In genomic region chr2:172344669-172345068, GRCm38 (mm10) we compare ENCODE assay signal across 8 mouse cellular contexts. TPM values are rescaled to one million over a fixed set of nuclear protein-coding genes. Genes with fewer than 3 reads are reported as not detected.
DNase-seq lines count a peak whose midpoint lies in the region; ATAC-seq and TF ChIP-seq lines count a peak whose summit lies in the region.

No protein-coding gene starts in this region.

- H3K36me3 ChIP-seq in heart, adult 2 months (ENCODE audit: control insufficient read depth, insufficient read depth, low read length): no peaks in the 10 kb centered on the region
- H3K36me3 ChIP-seq in CH12.LX (replicated peaks in 1 of 2; ENCODE audit: control insufficient read depth in 1 of 2, insufficient read depth in 1 of 2, low read length in 1 of 2): no peaks in the 10 kb centered on the region
- H3K36me3 ChIP-seq in forebrain, embryonic 15.5 days: no peaks in the 10 kb centered on the region
- H3K36me3 ChIP-seq in liver, embryonic 12.5 days: peaks cover 18% of the 10 kb centered on the region

- peak overlapping the region; percentile 54 for H3K27ac ChIP-seq in heart, adult 2 months
- no peak overlapping the region for H3K27ac ChIP-seq in CH12.LX (ENCODE audit: insufficient read depth, low read depth)
- peak overlapping the region; percentile 81 for H3K27ac ChIP-seq in forebrain, embryonic 15.5 days (replicated peaks)
- H3K27ac ChIP-seq in liver, embryonic 12.5 days: peak overlapping the region; percentile 75

- H3K4me3 ChIP-seq in heart, adult 2 months: peak overlapping the region; percentile 34; the same call in 1 of the 2 replicates
- H3K4me3 ChIP-seq in CH12.LX (replicated peaks in 1 of 3; ENCODE audit: low read depth in 2 of 3, low read length in 2 of 3, poor library complexity in 1 of 3): no peak overlapping the region
- H3K4me3 ChIP-seq in forebrain, embryonic 15.5 days: peak overlapping the region; percentile 60
- peak overlapping the region; percentile 98 for H3K4me3 ChIP-seq in liver, embryonic 12.5 days

- in situ Hi-C loops in CH12.LX (cut with MboI; ENCODE audit: low pct_ligation_motif_present, low pct_unique_long_range_greater_than_20kb, low sequenced_read_pairs): no loop called here

- TF ChIP-seq RAD21 in CH12.LX (IDR thresholded peaks at IDR 0.05; ENCODE audit: low read depth, low read length): no peak

- no peak for TF ChIP-seq POLR2A in heart, adult 2 months (IDR thresholded peaks at IDR 0.05; ENCODE audit: insufficient read depth, low read depth, low read length)
- TF ChIP-seq POLR2A in CH12.LX (IDR thresholded peaks at IDR 0.05; ENCODE audit: low read depth, low read length): no peak

- peak; percentile 8; the same call in 1 of the 2 replicates for ATAC-seq in forebrain, embryonic 15.5 days (replicated peaks)
- no peak for ATAC-seq in liver, embryonic 12.5 days
- ATAC-seq in monocyte, adult 5-6 weeks (replicated peaks; ENCODE audit: insufficient number of reproducible peaks, low FRiP score, low TSS enrichment, poor library complexity, severe bottlenecking): no peak

- no peak for TF ChIP-seq CTCF in heart, adult 2 months (IDR thresholded peaks at IDR 0.05)
- no peak for TF ChIP-seq CTCF in CH12.LX (conservative IDR thresholded peaks at IDR 0.05 in 1 of 2, IDR thresholded peaks at IDR 0.05 in 1 of 2; ENCODE audit: low read depth in 2 of 2, low read length in 2 of 2)

- 30% methylated on average over 5 of the region's 5 CpGs for WGBS in heart, adult 2 months
- 28% methylated on average over 5 of the region's 5 CpGs for WGBS in forebrain, embryonic 15.5 days
- WGBS in liver, embryonic 12.5 days (ENCODE audit: insufficient replicate concordance): 36% methylated on average over 5 of the region's 5 CpGs

- no peaks in the 10 kb centered on the region for H3K79me2 ChIP-seq in heart, adult 2 months (replicated peaks; ENCODE audit: control insufficient read depth, insufficient read depth, low read length)
- no peaks in the 10 kb centered on the region for H3K79me2 ChIP-seq in CH12.LX (replicated peaks; ENCODE audit: control insufficient read depth, extremely low read depth, insufficient read depth, poor library complexity, severe bottlenecking)

- no peak for TF ChIP-seq EP300 in heart, adult 2 months (IDR thresholded peaks at IDR 0.05; ENCODE audit: insufficient read depth, low read depth, low read length)
- no peak for TF ChIP-seq EP300 in CH12.LX (IDR thresholded peaks at IDR 0.05; ENCODE audit: low read length)

- dilution Hi-C loops in CH12.LX (cut with MboI; ENCODE audit: extremely low pct_ligation_motif_present, extremely low pct_unique_long_range_greater_than_20kb, low sequenced_read_pairs): no loop called here

- DNase-seq in heart, adult 2 months: no peak
- DNase-seq in heart, postnatal 25 days (ENCODE audit: low spot score): no peak
- no peak for DNase-seq in CH12.LX (ENCODE audit: extremely low read depth)
- DNase-seq in thymus, postnatal 0 days (ENCODE audit: low spot score): no peak
- no peak for DNase-seq in embryo, embryonic 11 days

- H3K4me2 ChIP-seq in CH12.LX (ENCODE audit: insufficient read depth, low read depth, poor library complexity, severe bottlenecking): peak overlapping the region; percentile 96; the same call in 1 of the 2 replicates
- H3K4me2 ChIP-seq in forebrain, embryonic 15.5 days (replicated peaks): peak overlapping the region; percentile 84
- H3K4me2 ChIP-seq in liver, embryonic 12.5 days: peak overlapping the region; percentile 67

- intact Hi-C loops in heart, adult 2 months (cut with DNase I): loop anchor here (1.0 to 10.0 kb wide), 2 partner anchors 26 to 100 kb away; partner anchors contain the start of genes Aurka, Cstf1 and Rtf2
- intact Hi-C loops in heart, postnatal 25 days (cut with DNase I): no loop called here

- no peak overlapping the region for H3K9ac ChIP-seq in heart, adult 2 months (ENCODE audit: low read depth, low read length)
- no peak overlapping the region for H3K9ac ChIP-seq in CH12.LX (ENCODE audit: insufficient read depth, low read depth)
- no peak overlapping the region for H3K9ac ChIP-seq in forebrain, embryonic 15.5 days (replicated peaks)
- H3K9ac ChIP-seq in liver, embryonic 12.5 days: peak overlapping the region; percentile 51; the same call in 1 of the 2 replicates

- H3K4me1 ChIP-seq in heart, adult 2 months (ENCODE audit: control insufficient read depth, insufficient read depth, low read length): peaks cover 1% of the 10 kb centered on the region
- 0 out of 4 replicates have a peak, but pooled peaks cover 2 to 5% of the 10 kb centered on the region in 2 experiments for H3K4me1 ChIP-seq in CH12.LX (ENCODE audit: control insufficient read depth in 1 of 2, insufficient read depth in 2 of 2)
- H3K4me1 ChIP-seq in forebrain, embryonic 15.5 days: peaks cover 68% of the 10 kb centered on the region
- H3K4me1 ChIP-seq in liver, embryonic 12.5 days: peaks cover 48% of the 10 kb centered on the region

- no peaks in the 10 kb centered on the region for H3K27me3 ChIP-seq in heart, adult 2 months (ENCODE audit: control insufficient read depth, insufficient read depth, low read length)
- H3K27me3 ChIP-seq in CH12.LX (replicated peaks): peaks cover 46% of the 10 kb centered on the region
- H3K27me3 ChIP-seq in forebrain, embryonic 15.5 days: no peaks in the 10 kb centered on the region
- peaks cover 8% of the 10 kb centered on the region; the same call in 1 of the 2 replicates for H3K27me3 ChIP-seq in liver, embryonic 12.5 days (replicated peaks)

- peaks cover 5% of the 10 kb centered on the region for H3K9me3 ChIP-seq in CH12.LX (replicated peaks; ENCODE audit: low read length)
- no peaks in the 10 kb centered on the region for H3K9me3 ChIP-seq in forebrain, embryonic 15.5 days
- no peaks in the 10 kb centered on the region for H3K9me3 ChIP-seq in liver, embryonic 12.5 days (replicated peaks)

TF ChIP-seq in CH12.LX, 34 proteins besides CTCF, POLR2A, EP300 and RAD21 (continues in another document):
- no peak for TF ChIP-seq CHD1 (IDR thresholded peaks at IDR 0.05; ENCODE audit: low read depth, low read length)
- TF ChIP-seq RCOR1 (conservative IDR thresholded peaks at IDR 0.05; ENCODE audit: low read depth, low read length): no peak
- no peak for TF ChIP-seq CHD2 (IDR thresholded peaks at IDR 0.05; ENCODE audit: low read length)
- TF ChIP-seq PAX5 (IDR thresholded peaks at IDR 0.05; ENCODE audit: low read length): no peak
- TF ChIP-seq ETS1 (conservative IDR thresholded peaks at IDR 0.05; ENCODE audit: low read depth, low read length): no peak
- no peak for TF ChIP-seq MAZ (IDR thresholded peaks at IDR 0.05; ENCODE audit: low read depth, low read length)
- no peak for TF ChIP-seq TCF12 (IDR thresholded peaks at IDR 0.05; ENCODE audit: low read depth, low read length)
- no peak for TF ChIP-seq NRF1 (IDR thresholded peaks at IDR 0.05; ENCODE audit: low read depth, low read length)
- no peak for TF ChIP-seq HCFC1 (IDR thresholded peaks at IDR 0.05; ENCODE audit: low read depth, low read length)
- no peak for TF ChIP-seq E2F4 (IDR thresholded peaks at IDR 0.05; ENCODE audit: insufficient replicate concordance, low read depth, low read length)

RNA-seq across cellular contexts. Expression of gene Fam210b, which starts 0.7 kb away (rescaled TPM):
- total RNA-seq in heart, adult 2 months (2021): 1 to 10 TPM; 5.4 to 6.1 TPM
- 6.4 and 9.4 TPM in 2 replicates for polyA plus RNA-seq in heart, adult 2 months (2012; rRNA removed)
- 1 to 10 TPM; 6.1 to 6.5 TPM for total RNA-seq in heart, postnatal 25 days (2021)
- total RNA-seq in CH12.LX (2012; rRNA removed) (1.1 and 1.5 TPM in 2 replicates), CH12.LX (2014; rRNA removed) (0.58 and 0.68 TPM in 2 replicates)
- polyA plus RNA-seq in CH12.LX (2012; ENCODE audit: insufficient read length, low read depth): 1.1 and 1.2 TPM in 2 replicates
- 75.9 and 76.8 TPM in 2 replicates for polyA plus RNA-seq in forebrain, embryonic 15.5 days (2015; fragmentation: Nextera tagmentation; extraction: Ambion mirVana)
- 128 and 138 TPM in 2 replicates for polyA plus RNA-seq in liver, embryonic 12.5 days (2016; fragmentation: Nextera tagmentation; extraction: Ambion mirVana)
- 7.1 to 7.7 TPM (median 7.5 TPM) in 3 replicates for total RNA-seq in monocyte, adult 5-6 weeks (2017)
- polyA plus RNA-seq in thymus, postnatal 0 days (2015; fragmentation: Nextera tagmentation; extraction: Ambion mirVana): 4.9 and 5.1 TPM in 2 replicates

RNA-seq across cellular contexts. Expression of gene Aurka, which starts 25.7 kb away (rescaled TPM):
- total RNA-seq in heart, adult 2 months (2021): under 1 TPM; 0.42 to 0.45 TPM
- 0.53 and 1.4 TPM in 2 replicates for polyA plus RNA-seq in heart, adult 2 months (2012; rRNA removed)
- total RNA-seq in heart, postnatal 25 days (2021): under 1 TPM; 0.83 to 0.89 TPM
- total RNA-seq in CH12.LX (2012; rRNA removed): 88.6 and 103 TPM in 2 replicates
- total RNA-seq in CH12.LX (2014; rRNA removed): 73.6 and 84.4 TPM in 2 replicates
- polyA plus RNA-seq in CH12.LX (2012; ENCODE audit: insufficient read length, low read depth): 113 and 128 TPM in 2 replicates
- polyA plus RNA-seq in forebrain, embryonic 15.5 days (2015; fragmentation: Nextera tagmentation; extraction: Ambion mirVana): 47.7 and 55.4 TPM in 2 replicates
- polyA plus RNA-seq in liver, embryonic 12.5 days (2016; fragmentation: Nextera tagmentation; extraction: Ambion mirVana): 173 and 177 TPM in 2 replicates
- total RNA-seq in monocyte, adult 5-6 weeks (2017): 3.1 to 6.5 TPM (median 4.9 TPM) in 3 replicates
- 107 and 108 TPM in 2 replicates for polyA plus RNA-seq in thymus, postnatal 0 days (2015; fragmentation: Nextera tagmentation; extraction: Ambion mirVana)

RNA-seq across cellular contexts. Expression of gene Cstf1, which starts 25.8 kb away (rescaled TPM):
- total RNA-seq in heart, adult 2 months (2021): 10 to 100 TPM; 16.3 TPM
- polyA plus RNA-seq in heart, adult 2 months (2012; rRNA removed): 19.3 and 23.5 TPM in 2 replicates
- total RNA-seq in heart, postnatal 25 days (2021): 10 to 100 TPM; 15.7 to 16.8 TPM
- total RNA-seq in CH12.LX (2012; rRNA removed) (44.2 and 52.1 TPM in 2 replicates), CH12.LX (2014; rRNA removed) (59.0 and 62.1 TPM in 2 replicates)
- polyA plus RNA-seq in CH12.LX (2012; ENCODE audit: insufficient read length, low read depth): 49.6 and 53.2 TPM in 2 replicates
- 30.8 and 35.8 TPM in 2 replicates for polyA plus RNA-seq in forebrain, embryonic 15.5 days (2015; fragmentation: Nextera tagmentation; extraction: Ambion mirVana)
- 39.7 and 42.0 TPM in 2 replicates for polyA plus RNA-seq in liver, embryonic 12.5 days (2016; fragmentation: Nextera tagmentation; extraction: Ambion mirVana)
- 9.0 to 17.3 TPM (median 12.8 TPM) in 3 replicates for total RNA-seq in monocyte, adult 5-6 weeks (2017)
- polyA plus RNA-seq in thymus, postnatal 0 days (2015; fragmentation: Nextera tagmentation; extraction: Ambion mirVana): 48.5 and 55.2 TPM in 2 replicates

RNA-seq across cellular contexts. Expression of gene Cass4, which starts 48.9 kb away (rescaled TPM):
- total RNA-seq in heart, adult 2 months (2021): under 1 TPM; 0.36 to 0.57 TPM
- polyA plus RNA-seq in heart, adult 2 months (2012; rRNA removed): 0.38 and 0.39 TPM in 2 replicates
- total RNA-seq in heart, postnatal 25 days (2021): under 1 TPM; 0.45 to 0.47 TPM
- total RNA-seq in CH12.LX (2012; rRNA removed): 3.8 and 5.3 TPM in 2 replicates
- 2.9 and 3.3 TPM in 2 replicates for total RNA-seq in CH12.LX (2014; rRNA removed)
- polyA plus RNA-seq in CH12.LX (2012; ENCODE audit: insufficient read length, low read depth): 3.7 and 3.8 TPM in 2 replicates
- 0.05 and 0.09 TPM in 2 replicates for polyA plus RNA-seq in forebrain, embryonic 15.5 days (2015; fragmentation: Nextera tagmentation; extraction: Ambion mirVana)
- polyA plus RNA-seq in liver, embryonic 12.5 days (2016; fragmentation: Nextera tagmentation; extraction: Ambion mirVana): 1.1 and 1.4 TPM in 2 replicates
- 1.5 to 17.7 TPM (median 9.5 TPM) in 3 replicates for total RNA-seq in monocyte, adult 5-6 weeks (2017)
- 2.3 and 2.4 TPM in 2 replicates for polyA plus RNA-seq in thymus, postnatal 0 days (2015; fragmentation: Nextera tagmentation; extraction: Ambion mirVana)

Comparison
In these comparisons a context has a peak if more than half of its experiments do, and no peak if none do; other contexts are left out.
1. H3K4me3 ChIP-seq: peak in heart, adult 2 months (single experiment), forebrain, embryonic 15.5 days (single experiment) and liver, embryonic 12.5 days (single experiment); none in CH12.LX (0 of 3).
2. RNA of gene Aurka, which starts 25.7 kb away (polyA plus RNA-seq): 173 to 177 TPM in liver, embryonic 12.5 days, 113 to 128 TPM in CH12.LX, 107 to 108 TPM in thymus, postnatal 0 days and 47.7 to 55.4 TPM in forebrain, embryonic 15.5 days; 0.53 to 1.4 TPM in heart, adult 2 months; every median in the first group is over 10 times any median in the second.
3. Peak in every context shown above with its lines, with median percentiles within 50 percentile points of each other: H3K4me2 ChIP-seq.